Mouse (Mus musculus) thymus, postnatal 25 days (tissue): Measurements from ENCODE around the gene Nadk.
"Not testable (repeated sequence)": the region's sequence is repeated elsewhere in the genome, so short reads cannot be mapped to it uniquely, and the experiment has no call there.

Experiments
- DNase-seq: peaks from one replicate; pipeline ENCODE4 v3.0.0; 2022

The Nadk gene

GRCm38 (mm10) chr4:155570315-155570714 lies 8.1 kb downstream of the Nadk start:
- not testable (repeated sequence) for DNase-seq

GRCm38 (mm10) chr4:155571442-155571841 lies 9.3 kb downstream of the Nadk start:
- no peak for DNase-seq

DNA sequence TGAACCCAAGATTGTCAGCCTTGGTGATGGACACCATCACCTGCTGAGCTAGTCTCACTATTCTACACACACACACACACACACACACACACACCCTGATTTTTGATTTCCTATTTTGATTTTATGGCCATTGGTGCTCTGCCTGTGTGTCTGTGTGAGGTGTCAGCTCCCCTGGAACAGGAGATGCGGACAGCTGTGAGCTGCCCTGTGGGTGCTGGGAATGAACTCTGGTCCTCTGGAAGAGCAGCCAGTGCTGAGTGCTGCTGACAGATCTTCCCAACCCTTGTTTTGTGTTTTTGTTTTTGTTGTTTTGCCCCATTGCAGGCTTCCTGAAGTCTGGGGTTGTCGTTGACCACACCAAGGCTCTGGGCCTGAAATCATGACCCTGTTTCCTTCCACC lies 11.0 kb downstream of the Nadk start:
- no peak for DNase-seq

DNA sequence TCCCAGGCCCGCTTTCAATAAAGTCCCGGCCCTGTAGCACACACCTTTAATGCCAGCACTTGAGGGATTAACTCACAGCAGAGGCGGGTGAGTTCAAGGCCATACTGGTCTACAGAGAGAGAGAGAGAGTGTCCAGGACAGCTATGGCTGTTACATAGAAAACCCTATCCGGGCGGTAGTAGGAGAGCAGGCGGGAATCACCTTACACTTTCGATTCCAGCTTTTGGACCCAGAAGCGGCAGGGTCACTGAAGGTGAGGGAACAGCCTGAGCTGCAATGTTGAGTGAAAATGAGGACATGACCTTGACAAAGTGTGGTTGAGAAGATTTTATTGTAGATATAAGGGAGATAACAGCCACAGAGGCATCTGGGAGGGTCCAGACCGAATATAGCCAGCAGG lies 11.7 kb downstream of the Nadk start:
- DNase-seq = no peak

GRCm38 (mm10) chr4:155574931-155575330 lies 12.8 kb downstream of the Nadk start:
- DNase-seq = no peak

DNA sequence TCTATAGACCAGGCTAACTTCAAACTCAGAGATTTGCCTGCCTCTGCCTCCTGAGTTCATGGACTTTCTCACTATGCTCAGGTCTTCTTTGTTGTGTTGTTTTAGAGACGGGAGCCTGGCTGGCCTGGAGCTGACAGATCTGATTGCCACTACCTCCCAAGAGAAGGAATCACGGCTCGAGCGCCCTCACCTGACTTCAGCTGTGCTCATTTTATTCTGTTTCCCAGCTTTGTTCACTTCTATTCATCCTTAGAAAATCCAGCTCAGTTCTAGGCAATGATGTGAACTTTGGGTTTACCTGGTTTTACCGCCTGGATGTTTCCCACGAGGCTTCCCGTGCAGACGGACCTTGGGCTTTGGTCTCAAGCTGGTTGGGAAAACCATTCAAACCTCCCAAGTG lies 13.3 kb downstream of the Nadk start:
- DNase-seq = no peak

DNA sequence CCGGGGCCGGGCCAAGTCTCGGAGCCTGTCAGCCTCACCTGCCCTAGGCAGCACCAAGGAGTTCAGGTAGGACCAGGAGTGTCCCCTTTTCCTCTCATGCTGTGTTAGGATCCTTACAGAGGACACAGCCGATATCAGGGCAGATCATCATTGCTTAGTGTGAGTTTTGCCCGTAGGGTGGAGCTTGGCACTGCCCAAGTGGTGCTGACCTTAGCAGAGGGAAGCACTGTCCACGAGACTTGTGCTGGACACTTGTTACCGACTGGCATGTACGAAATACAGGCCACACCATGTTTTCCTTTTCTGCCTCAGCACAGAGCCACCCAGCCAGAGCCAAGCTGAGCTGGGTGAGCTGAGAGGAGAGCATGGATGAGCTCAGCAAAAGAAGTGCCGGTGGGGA lies 15.0 kb downstream of the Nadk start:
- no peak for DNase-seq

DNA sequence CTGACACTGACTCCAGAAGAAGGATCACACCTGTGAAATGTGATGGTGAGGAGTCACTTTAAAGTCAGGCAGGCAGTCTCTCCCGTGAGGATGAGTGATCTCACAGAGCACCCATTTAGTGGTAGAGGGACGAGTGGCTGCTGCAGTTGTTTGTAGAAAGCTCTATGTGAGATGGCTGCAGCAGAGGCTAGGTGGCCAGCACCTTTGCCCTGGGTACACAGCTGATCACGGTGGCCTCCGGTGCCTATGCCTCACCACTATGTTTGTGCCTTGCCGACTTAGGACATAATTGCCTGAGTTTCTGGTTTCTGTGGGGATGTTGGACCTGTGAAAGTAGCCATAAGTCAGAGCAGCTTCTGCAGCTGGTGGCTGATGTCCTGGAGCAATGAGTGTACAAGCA lies 15.6 kb downstream of the Nadk start:
- DNase-seq = no peak

DNA sequence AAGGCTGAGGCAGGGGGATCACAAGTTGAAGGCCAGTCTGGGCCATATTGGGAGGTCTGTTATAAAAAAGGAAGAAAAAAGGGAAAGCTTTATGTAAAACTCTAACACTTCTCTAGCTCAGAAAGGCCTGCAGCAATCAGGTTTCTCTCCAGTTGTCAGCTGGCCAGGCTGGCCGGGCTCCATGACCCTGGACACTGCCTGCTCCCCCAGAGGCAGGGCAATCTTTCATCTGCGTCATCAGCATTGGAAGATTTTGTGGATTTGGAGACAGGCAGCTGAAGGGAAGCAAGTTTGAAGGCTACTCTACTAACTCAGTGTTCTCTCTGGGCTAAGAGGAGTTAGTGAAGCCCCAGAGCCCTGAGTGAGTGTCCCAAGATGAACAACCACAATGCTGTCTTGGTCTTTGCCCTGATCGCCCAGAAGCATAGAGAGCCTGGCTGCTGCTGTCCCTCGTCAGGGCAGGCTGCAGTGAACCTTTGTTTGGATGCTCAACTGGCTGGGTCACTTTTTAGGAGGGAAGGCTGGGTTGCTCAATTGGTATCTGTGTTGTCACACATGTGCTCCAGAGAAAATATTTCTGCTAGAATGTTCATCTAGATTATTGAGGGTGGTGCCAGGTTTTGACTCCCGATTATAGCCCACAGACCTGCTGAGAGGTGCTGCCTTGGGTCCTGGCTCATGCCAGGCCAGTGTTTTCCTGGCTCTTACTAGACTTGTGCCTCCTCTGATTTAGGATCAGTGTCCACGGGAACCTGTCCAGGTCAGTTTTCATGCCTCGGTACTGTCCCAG lies 16.4 kb downstream of the Nadk start:
- no peak for DNase-seq

- DNase-seq = peak; percentile 48
Measured at GRCm38 (mm10) chr4:155580420-155580819, 18.2 kb downstream of the Nadk start.

DNA sequence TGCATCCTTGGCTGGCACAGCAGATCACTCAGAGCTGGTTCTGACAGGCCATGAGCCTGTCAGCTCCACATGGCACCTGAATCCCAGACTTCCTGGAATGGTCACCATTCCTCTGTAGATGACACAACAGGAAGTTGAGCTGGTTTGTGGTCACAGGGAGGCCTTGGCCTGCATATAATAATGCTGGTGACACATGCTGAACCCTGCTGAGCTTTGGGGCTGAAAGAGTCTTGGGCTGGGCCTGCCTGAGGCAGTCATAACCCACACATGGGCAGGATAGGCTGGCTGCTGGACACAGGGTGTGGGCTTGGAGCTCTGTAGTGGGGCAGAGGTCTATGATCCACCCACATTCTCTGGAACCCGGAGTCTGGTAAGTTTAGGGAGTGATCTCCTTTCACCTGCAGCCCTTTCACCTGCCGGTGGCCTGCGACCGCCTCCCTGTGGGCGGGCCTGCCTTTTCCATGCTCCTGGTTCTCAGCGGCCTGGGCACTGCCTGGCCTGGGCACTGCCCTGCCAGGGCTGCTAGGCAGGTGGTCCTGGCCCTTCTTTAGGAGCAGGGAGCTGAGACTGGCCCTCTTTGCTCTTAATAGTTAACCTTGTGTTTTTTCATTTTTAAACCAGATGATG lies 20.2 kb downstream of the Nadk start:
- no peak for DNase-seq

GRCm38 (mm10) chr4:155589356-155589755 lies 27.2 kb downstream of the Nadk start:
- DNase-seq = no peak

- no peak for DNase-seq
Measured at GRCm38 (mm10) chr4:155591012-155591719, 29.0 kb downstream of the Nadk start.

DNA sequence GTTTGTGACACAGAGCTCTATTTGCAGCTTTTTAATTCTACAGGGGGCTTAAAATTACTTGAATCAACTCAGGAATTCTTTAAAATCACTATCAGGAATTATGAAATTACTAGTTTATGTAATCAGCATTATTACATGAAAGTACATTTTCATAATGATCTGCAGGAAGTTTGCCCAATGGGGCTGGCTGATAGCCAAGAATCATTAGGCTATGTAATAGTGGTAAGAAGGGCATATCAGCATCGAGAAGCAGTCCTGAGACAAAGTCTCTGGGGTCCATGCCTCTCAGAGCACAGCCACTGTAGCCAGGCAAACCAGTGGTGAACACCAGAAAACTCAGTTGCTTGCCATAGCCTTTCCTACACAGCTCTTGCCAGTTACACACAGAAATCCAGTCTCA lies 31.6 kb downstream of the Nadk start:
- no peak for DNase-seq

GRCm38 (mm10) chr4:155595777-155596176 lies 33.6 kb downstream of the Nadk start:
- no peak for DNase-seq

GRCm38 (mm10) chr4:155596606-155597005 lies 34.4 kb downstream of the Nadk start:
- DNase-seq = no peak

GRCm38 (mm10) chr4:155598536-155598935 lies 36.4 kb downstream of the Nadk start:
- no peak for DNase-seq

DNA sequence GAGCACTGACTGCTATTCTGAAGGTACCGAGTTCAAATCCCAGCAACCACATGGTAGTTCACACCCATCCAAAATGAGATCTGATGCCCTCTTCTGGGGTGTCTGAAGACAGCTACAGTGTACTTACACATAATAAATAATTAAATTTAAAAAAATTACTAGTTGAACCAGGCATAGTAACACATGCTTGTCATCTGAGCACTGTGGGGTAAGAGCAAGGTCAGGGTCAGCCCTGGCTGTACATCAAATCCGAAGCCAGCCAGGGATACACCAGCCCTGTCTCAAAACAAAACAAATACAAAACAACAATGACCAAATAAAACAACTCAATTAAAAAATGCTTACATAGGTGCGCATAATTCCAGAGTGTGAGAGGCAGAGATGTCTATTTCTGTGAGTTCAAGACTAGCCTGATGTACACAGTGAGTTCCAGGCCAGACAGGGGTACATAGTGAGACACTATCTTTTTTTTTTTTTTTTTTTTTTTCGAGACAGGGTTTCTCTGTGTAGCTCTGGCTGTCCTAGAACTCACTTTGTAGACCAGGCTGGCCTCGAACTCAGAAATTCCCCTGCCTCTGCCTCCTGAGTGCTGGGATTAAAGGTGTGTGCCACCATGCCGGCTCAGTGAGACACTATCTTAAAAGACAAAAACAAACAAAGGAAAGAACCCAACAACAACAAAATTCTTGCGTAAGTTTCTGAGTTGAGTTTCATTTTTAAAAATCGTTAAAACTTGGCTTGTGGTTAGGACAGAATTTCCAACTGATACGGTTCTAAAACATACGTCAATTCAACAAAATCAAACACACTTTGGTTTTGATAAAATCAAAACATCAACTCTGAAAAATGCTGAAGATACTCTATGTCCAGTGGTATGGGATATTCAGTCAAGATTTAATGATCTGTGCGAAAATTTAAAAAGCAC lies 38.0 kb downstream of the Nadk start:
- no peak for DNase-seq

DNA sequence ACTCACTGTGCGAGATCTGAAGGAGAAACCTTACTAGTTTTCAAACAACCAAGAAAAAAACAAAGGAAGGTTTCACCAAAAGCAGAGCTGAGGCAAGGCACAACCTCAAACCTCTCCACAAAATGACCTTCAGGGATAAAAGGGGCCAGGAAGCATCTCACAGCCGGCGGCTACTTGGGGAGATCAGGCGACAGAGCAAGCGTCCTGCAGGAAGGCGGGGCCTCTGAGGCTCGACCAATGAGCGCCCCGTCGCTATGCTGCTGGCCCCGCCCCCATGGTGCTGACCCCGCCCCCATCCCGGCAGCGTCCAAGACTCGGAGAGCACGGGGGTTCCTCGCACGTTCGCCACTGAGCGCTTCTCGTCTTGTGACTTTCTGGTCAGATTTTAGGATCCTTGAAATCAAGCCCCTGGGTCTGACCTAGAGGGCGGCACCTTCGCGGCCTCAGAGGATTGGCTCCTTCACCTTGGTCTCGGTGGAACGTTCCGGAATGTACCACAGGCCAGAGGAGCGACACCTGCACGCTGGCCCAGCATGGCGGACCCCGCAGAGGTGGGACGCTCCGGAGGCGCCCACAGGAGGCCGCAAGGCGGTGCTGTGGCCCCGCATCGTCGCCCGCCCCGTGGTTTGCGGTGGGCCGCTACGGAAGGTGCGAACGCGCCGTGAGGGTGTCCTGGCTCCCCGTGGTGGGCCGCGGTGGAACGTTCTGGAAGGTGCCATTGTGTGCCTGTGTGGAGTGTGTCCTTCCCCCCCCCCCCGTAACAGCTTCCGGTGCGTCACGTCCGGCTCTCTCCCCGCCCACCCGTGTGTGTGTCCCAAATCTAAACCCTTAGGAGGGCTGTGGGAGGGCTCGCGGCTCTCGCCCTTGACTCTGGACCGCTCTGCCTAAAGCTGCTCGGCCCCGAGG lies 39.2 kb downstream of the Nadk start, which contains the start of gene Slc35e2:
Gene Slc35e2, plus strand, starts transcription at position 326 of the 906 bp plus-strand sequence.
- DNase-seq = peak; percentile 95

DNA sequence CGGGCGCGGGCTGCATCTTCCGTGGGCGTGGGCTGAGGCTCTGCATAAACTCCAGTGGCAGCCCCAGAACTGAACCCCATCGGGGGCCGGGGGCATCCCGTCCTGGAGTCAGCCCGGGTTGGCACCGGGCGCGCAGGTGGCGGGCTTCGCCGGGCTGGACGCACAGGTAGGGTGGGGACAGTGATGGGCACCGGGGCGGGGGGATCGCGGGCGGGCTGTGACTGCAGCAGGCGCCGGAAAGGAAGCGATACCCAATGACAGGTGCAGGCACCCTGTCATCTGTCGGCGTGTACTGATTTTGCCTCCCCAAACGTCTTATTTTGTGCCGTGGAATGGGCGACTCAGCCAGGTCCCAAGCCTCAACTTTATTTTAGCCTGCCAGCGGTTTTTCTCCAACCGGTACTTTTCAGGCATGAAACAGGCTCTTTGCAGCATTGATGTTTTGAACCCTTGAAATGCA lies 39.8 kb downstream of the Nadk start:
- DNase-seq = no peak

- no peak for DNase-seq
Measured at GRCm38 (mm10) chr4:155602753-155603152, 40.6 kb downstream of the Nadk start.

GRCm38 (mm10) chr4:155603801-155604200 lies 41.6 kb downstream of the Nadk start:
- peak; percentile 16 for DNase-seq
